Mouse (Mus musculus) liver, embryonic 14.5 days (tissue): ENCODE results near the gene Itga7.

Experiments
- CTCF ChIP-seq: IDR thresholded peaks from 2 replicates; pipeline ENCODE4 v1.5.1; 2016; ENCODE audit warnings: antibody characterized with exemption, low read depth, control low read depth
- EP300 ChIP-seq: IDR thresholded peaks from 2 replicates; pipeline ENCODE4 v1.6.1; 2016; ENCODE audit warnings: antibody characterized with exemption, low read depth

DNA sequence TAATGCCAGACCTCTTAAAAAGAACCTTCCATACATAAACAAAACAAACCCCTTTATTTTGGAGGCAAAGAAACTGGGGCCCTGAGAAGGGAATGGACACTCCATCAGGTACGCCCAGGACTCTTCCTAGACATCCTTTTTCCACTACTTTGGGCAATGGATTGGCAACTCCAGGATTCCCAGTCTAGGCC lies 10.9 kb upstream of the Itga7 start, which contains the start of gene Rdh5:
- TF ChIP-seq CTCF = no peak
- TF ChIP-seq EP300 = no peak
